Mouse (Mus musculus) kidney, adult 2 months (tissue): ENCODE results near the gene Cnpy2.

Experiments
- CTCF ChIP-seq: fragments of 200-500 bp; conservative IDR thresholded peaks from 2 replicates; pipeline ENCODE4 v1.5.1; 2011; ENCODE audit warnings: low read depth, mild to moderate bottlenecking, control low read depth, low read length, moderate library complexity, mixed read lengths; ENCODE audit not compliant: insufficient read depth, insufficient read length
- POLR2A ChIP-seq: fragments of 200-500 bp; IDR thresholded peaks from one replicate; pipeline ENCODE4 v1.6.1; 2011; ENCODE audit warnings: low read depth, low read length, control low read depth

DNA sequence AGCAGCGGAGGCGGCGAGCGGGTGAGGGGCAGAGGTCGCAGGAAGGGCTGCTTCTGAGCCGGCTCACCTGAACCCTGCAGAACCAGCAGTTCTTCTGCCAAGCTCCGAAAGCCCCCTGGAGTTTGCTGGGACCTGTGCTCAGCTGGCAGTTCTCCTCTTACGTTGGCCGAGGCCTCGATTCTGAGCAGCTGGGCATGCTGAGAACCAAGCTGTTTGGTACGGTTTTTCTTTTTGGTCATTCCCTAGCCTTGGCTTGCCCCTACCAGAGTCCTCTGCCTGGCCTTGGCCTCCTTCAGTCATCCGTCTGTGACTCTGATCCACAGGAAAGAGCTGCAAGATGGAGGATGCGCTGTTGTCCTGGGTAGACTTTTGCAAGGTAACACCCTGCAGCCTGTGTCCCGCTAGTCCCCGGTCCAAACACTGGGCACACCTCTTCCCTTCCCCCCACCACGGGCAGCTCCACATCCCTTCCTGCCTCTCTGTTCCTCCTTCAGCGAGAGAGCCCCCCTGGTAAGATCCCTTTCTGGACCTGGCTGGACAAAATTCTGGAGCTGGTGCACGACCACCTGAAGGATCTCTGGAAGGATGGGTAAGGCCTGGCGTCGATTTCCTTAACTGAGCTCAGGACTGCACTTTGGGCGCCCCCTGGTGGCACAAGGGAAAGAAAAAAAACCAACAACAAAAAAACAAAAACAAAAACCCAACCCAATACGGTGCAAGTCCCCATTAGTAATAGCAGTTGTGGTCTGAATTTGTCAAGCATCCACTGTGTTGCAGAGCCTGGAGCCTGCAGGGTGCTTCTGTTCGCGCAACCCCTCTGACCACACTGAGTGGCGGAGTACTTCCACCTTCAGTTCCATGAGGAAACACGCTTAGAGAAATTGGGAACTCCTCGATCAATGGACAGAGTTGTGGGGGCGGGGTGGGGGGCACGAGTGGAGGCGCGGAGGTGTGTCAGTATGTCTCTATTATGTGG is 38.4 kb upstream of the Cnpy2 start:
- TF ChIP-seq POLR2A (no peak), CTCF (peak; percentile 66)
